Mouse (Mus musculus) left cerebral cortex, postnatal 25 days (tissue): ENCODE results near the gene Rnf216. TPM values are rescaled to one million over a fixed set of nuclear protein-coding genes. Genes with fewer than 3 reads are reported as not detected.

ENCODE experiments used
- DNase-seq, 2 experiments: peaks; one replicate each; pipeline ENCODE4 v3.0.0; 2022; ENCODE audit warnings: low spot score in 2 of 2, mixed read lengths in 1 of 2
- intact Hi-C: fragments of 180-260 bp; cut with DNase I; formaldehyde crosslinking; loops from one replicate; pipeline ENCODE4 v1.15.1; 2025
- total RNA-seq, 2 experiments: library from RNA; stranded (reverse); gene quantifications; 2 replicates each; pipeline ENCODE4 v1.2.3; 2021

The Rnf216 gene
- total RNA-seq, 2 experiments from 2014 or later = 42.6 to 42.8 TPM

DNA sequence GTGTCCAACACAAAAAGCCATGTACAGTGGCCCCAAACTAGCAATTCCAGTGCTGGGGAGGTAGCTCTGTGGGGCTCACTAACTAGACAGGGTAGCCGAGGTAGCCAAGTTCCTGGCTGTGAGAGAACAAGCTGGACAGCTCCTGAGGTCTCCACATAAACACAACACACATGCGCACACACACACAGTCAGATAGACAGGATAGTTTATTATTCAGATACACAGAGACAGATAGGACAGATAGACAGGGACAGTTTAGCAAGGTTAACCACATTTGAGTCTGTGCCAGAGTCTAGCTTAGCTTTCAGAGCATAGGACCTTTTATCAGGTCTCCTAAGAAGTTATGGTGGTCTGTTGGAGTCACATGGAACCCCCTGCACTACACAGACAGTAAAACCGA is 6.0 kb downstream of the Rnf216 start:
- intact Hi-C loops = no loop called here
- DNase-seq = no peak

- no peak for DNase-seq
- intact Hi-C loops = no loop called here
Observed at GRCm38 (mm10) chr5:143103231-143103630, 9.6 kb downstream of the Rnf216 start.

- no peak for DNase-seq
- intact Hi-C loops = no loop called here
Observed at GRCm38 (mm10) chr5:143101626-143102025, 11.2 kb downstream of the Rnf216 start.

- no peak for DNase-seq
Observed at GRCm38 (mm10) chr5:143095256-143095655, 17.5 kb downstream of the Rnf216 start.

GRCm38 (mm10) chr5:143092891-143093290 is 19.9 kb downstream of the Rnf216 start:
- intact Hi-C loops = no loop called here
- DNase-seq = no peak

More at GRCm38 (mm10) chr5:143095256-143095655, 17.5 kb downstream of the Rnf216 start:
- intact Hi-C loops = no loop called here

DNA sequence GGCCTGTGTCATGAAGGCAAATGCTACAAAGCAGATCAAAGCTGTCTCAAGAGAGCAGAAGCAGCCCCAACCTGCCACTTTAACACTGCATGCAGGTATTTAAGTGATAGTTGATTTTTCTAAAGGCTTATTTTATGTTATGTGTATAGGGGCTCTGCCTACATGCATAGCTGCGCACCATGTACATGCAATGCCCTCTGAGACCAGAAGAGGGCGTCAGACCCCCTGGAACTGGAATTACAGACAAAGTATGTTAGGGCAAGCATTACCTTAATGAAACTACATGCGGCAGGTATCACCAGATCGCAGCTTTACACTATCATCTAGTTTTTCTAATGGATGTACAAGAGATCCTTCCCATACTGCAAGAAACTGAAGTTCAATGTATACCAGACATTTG is 27.9 kb downstream of the Rnf216 start:
- intact Hi-C loops = no loop called here
- DNase-seq = peak in 1 of 2 experiments; percentile 18

DNA sequence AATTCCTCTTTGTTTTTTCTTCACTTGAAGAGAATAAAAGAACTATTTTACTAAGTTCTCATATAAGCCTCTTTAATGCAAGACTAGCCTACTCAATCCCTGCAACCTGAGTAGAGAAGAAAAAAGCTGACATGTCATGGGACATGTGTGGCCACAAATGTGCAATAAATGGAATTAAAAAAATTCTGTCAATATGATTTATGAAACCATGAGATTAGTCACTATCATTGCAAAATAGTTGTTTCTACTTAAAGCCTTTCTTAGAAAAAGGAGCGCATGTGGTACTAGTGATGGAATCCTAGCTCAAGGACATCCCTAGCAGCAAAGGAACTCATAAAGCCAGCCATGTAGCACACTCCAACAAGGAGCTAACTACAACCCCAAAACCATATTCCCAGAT is 33.0 kb downstream of the Rnf216 start:
- intact Hi-C loops = no loop called here

GRCm38 (mm10) chr5:143076603-143077143 is 36.1 kb downstream of the Rnf216 start:
- no peak for DNase-seq
- intact Hi-C loops = no loop called here

More for the DNA sequence above, 33.0 kb downstream of the Rnf216 start:
- DNase-seq = no peak

GRCm38 (mm10) chr5:143075987-143076386 is 36.8 kb downstream of the Rnf216 start:
- intact Hi-C loops = no loop called here
- DNase-seq = no peak

- intact Hi-C loops = loop anchor here (10.0 kb wide), 1 partner anchor 304 kb away; no protein-coding TSS in a partner anchor
Observed at GRCm38 (mm10) chr5:143069048-143069447, 43.7 kb downstream of the Rnf216 start.

DNA sequence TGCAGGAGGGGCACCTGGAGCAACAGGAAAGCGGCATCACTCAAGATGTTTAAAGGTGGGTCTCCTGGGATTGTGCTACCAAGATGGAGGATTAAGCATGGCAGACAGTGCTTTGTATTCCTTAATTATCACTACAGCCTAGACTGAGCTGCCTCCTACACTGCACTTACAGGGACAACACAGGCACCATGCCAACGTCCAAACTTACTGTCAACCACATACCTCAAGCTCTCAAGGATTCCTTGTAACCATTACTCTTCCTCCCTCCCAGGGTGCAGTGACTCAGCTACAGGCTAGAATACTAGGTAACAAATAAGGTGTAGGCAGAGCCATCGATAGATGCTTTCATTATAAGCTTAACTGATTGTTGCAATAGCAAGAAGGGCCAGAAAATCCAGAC is 44.4 kb downstream of the Rnf216 start:
- intact Hi-C loops = loop anchor here (10.0 kb wide), 1 partner anchor 304 kb away; no protein-coding TSS in a partner anchor

More at GRCm38 (mm10) chr5:143069048-143069447, 43.7 kb downstream of the Rnf216 start:
- no peak for DNase-seq

DNA sequence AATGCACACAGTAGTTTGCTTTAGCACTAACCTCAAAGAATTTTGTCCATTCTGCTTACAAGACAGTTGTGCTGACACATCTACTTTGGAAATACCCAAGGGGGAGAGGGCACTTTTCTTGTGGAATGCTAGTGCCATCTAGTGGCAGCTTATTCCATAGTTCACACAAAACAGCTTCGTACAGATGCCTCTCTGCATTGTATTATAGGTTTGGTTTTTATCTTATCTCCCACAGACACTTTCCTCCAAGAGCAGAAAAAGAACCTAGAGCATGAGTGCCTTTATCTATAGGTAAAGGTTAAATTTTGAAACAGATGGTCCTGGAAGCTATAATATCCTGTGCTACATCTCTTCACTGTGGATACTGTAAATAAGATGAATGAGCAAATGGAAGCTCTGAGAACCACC is 46.2 kb downstream of the Rnf216 start:
- intact Hi-C loops = loop anchor here (1.0 to 10.0 kb wide), 3 partner anchors 130 to 302 kb away; no protein-coding TSS in a partner anchor
- DNase-seq = peak; percentile 81 to 86

More for the DNA sequence above, 44.4 kb downstream of the Rnf216 start:
- no peak for DNase-seq

- intact Hi-C loops = loop anchor here (1.0 to 10.0 kb wide), 3 partner anchors 130 to 301 kb away; no protein-coding TSS in a partner anchor
- DNase-seq = no peak
Observed at GRCm38 (mm10) chr5:143066096-143066495, 46.7 kb downstream of the Rnf216 start.

- DNase-seq = no peak
- intact Hi-C loops = loop anchor here (10.0 kb wide), 1 partner anchor 300 kb away; no protein-coding TSS in a partner anchor
Observed at GRCm38 (mm10) chr5:143065230-143065629, 47.6 kb downstream of the Rnf216 start.

GRCm38 (mm10) chr5:143062251-143062650 is 50.5 kb downstream of the Rnf216 start:
- intact Hi-C loops = loop anchor here (10.0 kb wide), 1 partner anchor 297 kb away; no protein-coding TSS in a partner anchor
- no peak for DNase-seq

- no peak for DNase-seq
- intact Hi-C loops = loop anchor here (10.0 kb wide), 1 partner anchor 297 kb away; no protein-coding TSS in a partner anchor
Observed at GRCm38 (mm10) chr5:143061511-143061910, 51.3 kb downstream of the Rnf216 start.

- DNase-seq = no peak
- intact Hi-C loops = loop anchor here (10.0 kb wide), 1 partner anchor 296 kb away; no protein-coding TSS in a partner anchor
Observed at GRCm38 (mm10) chr5:143060774-143061385, 51.9 kb downstream of the Rnf216 start.

DNA sequence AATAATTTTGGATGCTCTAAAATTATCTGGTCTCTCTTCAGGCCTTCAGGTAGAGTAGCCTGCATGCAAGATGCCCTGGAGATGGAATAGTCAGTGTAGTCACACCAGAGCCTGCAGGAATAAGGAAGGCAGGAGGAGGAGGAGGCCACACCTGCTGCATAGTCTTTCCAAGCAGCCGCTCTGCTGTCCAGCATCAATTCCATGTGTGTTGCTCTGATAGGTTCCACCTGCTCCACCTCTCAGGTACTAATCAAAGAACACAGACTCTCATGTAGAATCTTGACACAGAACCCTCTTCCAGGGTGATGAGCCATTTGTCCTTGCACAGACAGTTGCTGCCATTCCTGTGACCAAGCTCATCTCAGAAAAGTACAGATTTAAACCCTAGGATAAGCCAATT is 52.8 kb downstream of the Rnf216 start:
- intact Hi-C loops = loop anchor here (10.0 kb wide), 1 partner anchor 295 kb away; no protein-coding TSS in a partner anchor
- DNase-seq = no peak

- intact Hi-C loops = no loop called here
- no peak for DNase-seq
Observed at GRCm38 (mm10) chr5:143059182-143059581, 53.6 kb downstream of the Rnf216 start.

GRCm38 (mm10) chr5:143058675-143059074 is 54.1 kb downstream of the Rnf216 start:
- intact Hi-C loops = no loop called here
- no peak for DNase-seq

DNA sequence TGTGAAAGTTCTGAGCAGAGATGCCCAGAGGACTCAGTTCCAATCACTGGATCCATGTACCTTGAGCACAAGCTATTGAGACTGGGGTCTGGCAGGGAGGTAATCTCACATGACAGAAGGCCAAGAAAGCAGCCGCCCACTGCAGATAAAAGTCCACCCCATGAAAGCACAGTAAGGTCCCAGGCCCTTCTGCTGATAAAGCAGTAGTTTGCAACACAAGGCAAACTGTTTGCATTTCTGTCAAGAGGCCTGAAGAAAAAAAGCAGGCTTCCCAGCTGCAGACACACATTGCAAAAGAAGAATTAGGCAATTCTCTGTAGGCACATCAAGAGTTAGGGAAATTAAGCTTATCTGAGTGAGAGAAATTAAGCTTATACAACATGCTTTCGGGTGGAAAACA is 54.6 kb downstream of the Rnf216 start:
- intact Hi-C loops = no loop called here
- DNase-seq = no peak
